8 mouse cellular contexts compared by ENCODE assay signal in genomic region chr2:145861193-145862123, GRCm38 (mm10). TPM values are rescaled to one million over a fixed set of nuclear protein-coding genes. Genes with fewer than 3 reads are reported as not detected.
DNase-seq lines count a peak whose midpoint lies in the region; ATAC-seq and TF ChIP-seq lines count a peak whose summit lies in the region.

No protein-coding gene starts in this region.

- TF ChIP-seq POLR2A in cerebellum, adult 2 months (IDR thresholded peaks at IDR 0.05; ENCODE audit: borderline replicate concordance, insufficient read depth, low read length) = no peak
- TF ChIP-seq POLR2A in small intestine, adult 2 months (IDR thresholded peaks at IDR 0.05; ENCODE audit: low read depth, low read length) = no peak

- H3K27ac ChIP-seq in cerebellum, adult 2 months (ENCODE audit: insufficient read depth, low read length) = peak overlapping the region; percentile 65; the same call in 1 of the 2 replicates
- H3K27ac ChIP-seq in embryonic facial prominence, embryonic 14.5 days (replicated peaks; ENCODE audit: low read depth, low read length) = peak overlapping the region; percentile 98
- peak overlapping the region; percentile 86 for H3K27ac ChIP-seq in hindbrain, embryonic 10.5 days
- peak overlapping the region; percentile 98 for H3K27ac ChIP-seq in limb, embryonic 15.5 days
- H3K27ac ChIP-seq in small intestine, adult 2 months (ENCODE audit: insufficient read depth, low read depth, low read length) = peak overlapping the region; percentile 91

- ATAC-seq in embryonic facial prominence, embryonic 14.5 days (ENCODE audit: low read depth) = no peak
- ATAC-seq in limb, embryonic 15.5 days (ENCODE audit: insufficient number of reproducible peaks, low FRiP score, low TSS enrichment, low read depth) = no peak

- 55% methylated on average over 8 of the region's 8 CpGs for WGBS in cerebellum, adult 2 months
- 18% methylated on average over 8 of the region's 8 CpGs for WGBS in embryonic facial prominence, embryonic 14.5 days
- WGBS in hindbrain, embryonic 10.5 days = 62% methylated on average over 8 of the region's 8 CpGs
- WGBS in limb, embryonic 15.5 days = 20% methylated on average over 8 of the region's 8 CpGs
- WGBS in small intestine, adult 2 months = 15% methylated on average over 8 of the region's 8 CpGs

- peak overlapping the region; percentile 76 for H3K9ac ChIP-seq in embryonic facial prominence, embryonic 14.5 days (ENCODE audit: low read depth, low read length)
- H3K9ac ChIP-seq in limb, embryonic 15.5 days = peak overlapping the region; percentile 63

- H3K4me1 ChIP-seq in cerebellum, adult 2 months (ENCODE audit: control insufficient read depth, insufficient read depth, low read length) = peaks cover 5% of the 10 kb centered on the region
- H3K4me1 ChIP-seq in embryonic facial prominence, embryonic 14.5 days (ENCODE audit: control insufficient read depth, insufficient read depth, low read length) = peaks cover 27% of the 10 kb centered on the region
- peaks cover 36% of the 10 kb centered on the region for H3K4me1 ChIP-seq in hindbrain, embryonic 10.5 days (replicated peaks)
- peaks cover 50% of the 10 kb centered on the region for H3K4me1 ChIP-seq in limb, embryonic 15.5 days
- H3K4me1 ChIP-seq in small intestine, adult 2 months (ENCODE audit: control insufficient read depth, insufficient read depth, insufficient read length, low read length) = peaks cover 36% of the 10 kb centered on the region; the same call in 1 of the 2 replicates

- no peak for DNase-seq in cerebellum, adult 2 months
- no peak for DNase-seq in cerebellum, adult 9-11 months
- DNase-seq in embryonic facial prominence, embryonic 14.5 days (ENCODE audit: low spot score) = peak; percentile 64
- DNase-seq in hindbrain, embryonic 10.5 days (ENCODE audit: low spot score) = no peak
- no peak for DNase-seq in left cerebral cortex, adult 8-10 months (ENCODE audit: low spot score in 2 of 2)
- DNase-seq in testis, postnatal 14 days (ENCODE audit: low spot score) = no peak

- no peaks in the 10 kb centered on the region for H3K27me3 ChIP-seq in cerebellum, adult 2 months (ENCODE audit: control insufficient read depth, insufficient read depth, low read length)
- no peaks in the 10 kb centered on the region for H3K27me3 ChIP-seq in embryonic facial prominence, embryonic 14.5 days (replicated peaks; ENCODE audit: control insufficient read depth, insufficient read depth, low read length)
- no peaks in the 10 kb centered on the region for H3K27me3 ChIP-seq in hindbrain, embryonic 10.5 days (ENCODE audit: insufficient read depth, poor library complexity, severe bottlenecking)
- no peaks in the 10 kb centered on the region for H3K27me3 ChIP-seq in limb, embryonic 15.5 days
- no peaks in the 10 kb centered on the region for H3K27me3 ChIP-seq in small intestine, adult 2 months (ENCODE audit: control insufficient read depth, insufficient read depth, low read length)

- TF ChIP-seq CTCF in cerebellum, adult 2 months (IDR thresholded peaks at IDR 0.05; ENCODE audit: borderline replicate concordance, insufficient read depth, low read depth, low read length) = no peak
- no peak for TF ChIP-seq CTCF in small intestine, adult 2 months (IDR thresholded peaks at IDR 0.05; ENCODE audit: extremely low read depth, insufficient read length, insufficient replicate concordance, low read depth, low read length)

- H3K4me3 ChIP-seq in cerebellum, adult 2 months (replicated peaks; ENCODE audit: insufficient read depth, low read depth, low read length) = peak overlapping the region; percentile 66
- peak overlapping the region; percentile 56 for H3K4me3 ChIP-seq in embryonic facial prominence, embryonic 14.5 days (ENCODE audit: low read depth, low read length)
- peak overlapping the region; percentile 53 for H3K4me3 ChIP-seq in hindbrain, embryonic 10.5 days
- peak overlapping the region; percentile 57 for H3K4me3 ChIP-seq in limb, embryonic 15.5 days
- H3K4me3 ChIP-seq in small intestine, adult 2 months (ENCODE audit: low read depth, low read length) = peak overlapping the region; percentile 78

- H3K9me3 ChIP-seq in embryonic facial prominence, embryonic 14.5 days (ENCODE audit: control insufficient read depth, low read length) = no peaks in the 10 kb centered on the region
- no peaks in the 10 kb centered on the region for H3K9me3 ChIP-seq in hindbrain, embryonic 10.5 days
- H3K9me3 ChIP-seq in limb, embryonic 15.5 days = no peaks in the 10 kb centered on the region

- H3K36me3 ChIP-seq in embryonic facial prominence, embryonic 14.5 days (ENCODE audit: control insufficient read depth, insufficient read depth, low read length) = peaks cover 1% of the 10 kb centered on the region; the same call in 1 of the 2 replicates
- no peaks in the 10 kb centered on the region for H3K36me3 ChIP-seq in hindbrain, embryonic 10.5 days
- peaks cover 10% of the 10 kb centered on the region for H3K36me3 ChIP-seq in limb, embryonic 15.5 days
- H3K36me3 ChIP-seq in small intestine, adult 2 months (ENCODE audit: control insufficient read depth, insufficient read depth, low read length) = peaks cover 5% of the 10 kb centered on the region

- peak overlapping the region; percentile 64 for H3K4me2 ChIP-seq in embryonic facial prominence, embryonic 14.5 days (ENCODE audit: low read depth, low read length)
- H3K4me2 ChIP-seq in limb, embryonic 15.5 days = peak overlapping the region; percentile 55

RNA-seq across cellular contexts. Expression of gene Naa20, which starts 40.4 kb away (rescaled TPM):
- 96.3 and 101 TPM in 2 replicates for polyA plus RNA-seq in cerebellum, adult 2 months (2012; rRNA removed)
- 179 and 186 TPM in 2 replicates for polyA plus RNA-seq in embryonic facial prominence, embryonic 14.5 days (2014; fragmentation: Nextera tagmentation; extraction: Ambion mirVana)
- polyA plus RNA-seq in hindbrain, embryonic 10.5 days (2016; fragmentation: Nextera tagmentation; extraction: Ambion mirVana) = 136 and 149 TPM in 2 replicates
- polyA plus RNA-seq in limb, embryonic 15.5 days (2015; fragmentation: Nextera tagmentation; extraction: Ambion mirVana) = 161 and 163 TPM in 2 replicates
- 7.4 and 13.2 TPM in 2 replicates for polyA plus RNA-seq in small intestine, adult 2 months (2012; rRNA removed)
- total RNA-seq in left cerebral cortex, adult 8-10 months (2022) = 10 to 100 TPM; 70.6 to 78.4 (median 73.6) TPM
